Mouse (Mus musculus): ENCODE results near the gene Cxcr3. TPM values are rescaled to one million over a fixed set of nuclear protein-coding genes. Genes with fewer than 3 reads are reported as not detected.

The Cxcr3 gene
- total RNA-seq, 2 experiments from 2014 or later = 0.27 TPM; not detected in 1

Other genes starting within 250 kb of the Cxcr3 start
- gene Taf1, start 201.5 kb downstream of the Cxcr3 start, total RNA-seq (2021) = 10 to 100 TPM; 52.9 to 59.5 TPM
- gene Ogt, start 94.2 kb downstream of the Cxcr3 start, total RNA-seq (2021) = 100 to 1,000 TPM; 173 to 179 TPM
- not detected for gene Gm4779, start 60.2 kb upstream of the Cxcr3 start, total RNA-seq (2021)
- gene 8030474K03Rik, start 60.4 kb upstream of the Cxcr3 start, total RNA-seq (2021) = not detected
- gene Nhsl2, start 115.1 kb upstream of the Cxcr3 start, total RNA-seq (2021) = 10 to 100 TPM; 21.5 to 21.9 TPM

Data from layer of hippocampus, postnatal 10 days (tissue).